11 mouse cellular contexts compared by ENCODE assay signal in the genomic region with DNA sequence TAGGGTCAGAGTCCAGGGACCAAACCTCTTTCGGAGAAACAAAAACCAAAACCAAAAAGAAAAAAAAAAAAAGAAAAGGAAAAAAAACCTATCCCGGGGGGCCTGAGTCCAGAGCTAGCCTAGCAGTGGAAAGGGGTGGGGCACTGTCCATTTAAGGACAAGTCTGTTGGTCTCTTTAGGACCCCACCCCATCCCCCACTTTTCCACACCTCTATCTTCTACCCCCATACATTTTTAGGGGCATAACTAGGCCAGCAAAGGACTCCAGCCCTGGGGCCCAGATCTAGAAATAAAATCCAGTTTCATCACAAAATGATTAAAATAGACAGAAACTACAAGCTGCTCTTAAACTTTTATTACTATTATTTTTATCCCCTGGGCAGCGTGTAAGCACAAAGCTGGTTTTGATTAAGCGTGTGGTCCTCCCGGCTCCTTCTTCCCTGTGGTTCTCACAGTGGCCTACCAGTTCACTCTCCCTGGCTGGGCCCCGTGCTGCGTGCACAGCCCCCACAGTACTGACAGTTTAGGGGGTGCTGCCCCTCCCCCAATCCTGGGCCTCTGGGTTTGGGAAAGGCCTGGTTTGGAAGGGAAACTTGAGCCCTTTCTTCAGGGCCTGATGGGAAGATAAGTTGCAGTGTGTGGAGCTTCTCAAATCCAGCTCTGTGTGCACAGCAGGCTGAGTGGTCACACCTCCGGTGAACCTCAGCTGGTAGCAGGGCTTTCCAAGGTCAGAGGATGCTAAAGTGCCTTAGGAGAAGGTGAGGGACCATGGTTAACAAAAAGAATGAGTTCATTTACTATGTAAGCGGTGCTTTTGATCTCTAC.
DNase-seq lines count a peak whose midpoint lies in the region; ATAC-seq and TF ChIP-seq lines count a peak whose summit lies in the region.
"Had no signal": no experiment of that assay in that cellular context is flagged by ENCODE, and none has a peak within 500 bp of the region (broad histone marks: within the 10 kb centered on the region; RNA-seq: fewer than 3 reads in every experiment).

No protein-coding gene starts in this region.

- no peaks in the 10 kb centered on the region for H3K27me3 ChIP-seq in kidney, embryonic 16.5 days (ENCODE audit: insufficient read depth, low read length)
- no peaks in the 10 kb centered on the region for H3K27me3 ChIP-seq in embryonic facial prominence, embryonic 11.5 days (ENCODE audit: control insufficient read depth, insufficient read depth, low read length)
- no peaks in the 10 kb centered on the region for H3K27me3 ChIP-seq in liver, adult 2 months (ENCODE audit: control insufficient read depth, insufficient read depth, low read length)
- H3K27me3 ChIP-seq: neural tube, embryonic 12.5 days had no signal

- H3K9ac ChIP-seq in kidney, embryonic 16.5 days (replicated peaks; ENCODE audit: low read length), result no peak overlapping the region
- no peak overlapping the region for H3K9ac ChIP-seq in embryonic facial prominence, embryonic 11.5 days (replicated peaks; ENCODE audit: low read length)
- no peak overlapping the region for H3K9ac ChIP-seq in liver, adult 2 months (ENCODE audit: low read depth, low read length)
- H3K9ac ChIP-seq: neural tube, embryonic 12.5 days had no signal

- TF ChIP-seq POLR2A in liver, adult 2 months (IDR thresholded peaks at IDR 0.05; ENCODE audit: extremely low read depth, insufficient read depth, low read length), result no peak

- WGBS in kidney, embryonic 16.5 days, result 39% methylated on average over 9 of the region's 9 CpGs
- 24% methylated on average over 9 of the region's 9 CpGs for WGBS in embryonic facial prominence, embryonic 11.5 days
- 75% methylated on average over 9 of the region's 9 CpGs for WGBS in liver, adult 2 months

- intact Hi-C loops in left cerebral cortex, postnatal 25 days (cut with DNase I), result no loop called here

- no peak for DNase-seq in kidney, postnatal 25 days
- peak; percentile 91 for DNase-seq in ZHBTc4 (ENCODE audit: low read depth, low spot score)
- peak; percentile 86 for DNase-seq in embryonic facial prominence, embryonic 11.5 days (ENCODE audit: low spot score)
- no peak for DNase-seq in liver, adult 2 months (ENCODE audit: extremely low read depth, low read depth, low spot score)
- no peak for DNase-seq in left cerebral cortex, postnatal 25 days (ENCODE audit: low spot score in 2 of 2)
- DNase-seq: heart, postnatal 36 days; left cerebral cortex, postnatal 4 days; spleen, adult 18-20 months had no signal

- no peaks in the 10 kb centered on the region for H3K9me3 ChIP-seq in kidney, embryonic 16.5 days (ENCODE audit: low read length)
- no peaks in the 10 kb centered on the region for H3K9me3 ChIP-seq in embryonic facial prominence, embryonic 11.5 days (replicated peaks; ENCODE audit: control insufficient read depth, low read length)
- H3K9me3 ChIP-seq: neural tube, embryonic 12.5 days had no signal

- no peak overlapping the region for H3K4me3 ChIP-seq in kidney, embryonic 16.5 days (ENCODE audit: low read length)
- H3K4me3 ChIP-seq in embryonic facial prominence, embryonic 11.5 days (ENCODE audit: low read depth, low read length), result no peak overlapping the region
- H3K4me3 ChIP-seq in liver, adult 2 months (ENCODE audit: insufficient read depth, low read depth, low read length), result no peak overlapping the region
- H3K4me3 ChIP-seq: neural tube, embryonic 12.5 days had no signal

- peaks cover 10% of the 10 kb centered on the region for H3K36me3 ChIP-seq in kidney, embryonic 16.5 days (ENCODE audit: insufficient read depth, low read length)
- no peaks in the 10 kb centered on the region for H3K36me3 ChIP-seq in embryonic facial prominence, embryonic 11.5 days (replicated peaks; ENCODE audit: control insufficient read depth, insufficient read depth, low read depth, low read length)
- peaks cover 5% of the 10 kb centered on the region; the same call in 1 of the 2 replicates for H3K36me3 ChIP-seq in liver, adult 2 months (ENCODE audit: control insufficient read depth, insufficient read depth, low read length)
- H3K36me3 ChIP-seq: neural tube, embryonic 12.5 days had no signal

- 0 out of 2 replicates have a peak, but pooled peaks have one; percentile 37 for ATAC-seq in kidney, embryonic 16.5 days (ENCODE audit: low FRiP score, low TSS enrichment)
- peak; percentile 83 for ATAC-seq in embryonic facial prominence, embryonic 11.5 days (replicated peaks; ENCODE audit: insufficient number of reproducible peaks, low FRiP score, low TSS enrichment, low read depth)
- ATAC-seq in CD4-positive, CD25-positive, alpha-beta regulatory T cell, adult 4 months, result no peak

- H3K4me1 ChIP-seq in kidney, embryonic 16.5 days (ENCODE audit: insufficient read depth, low read length), result peaks cover 51% of the 10 kb centered on the region
- H3K4me1 ChIP-seq in embryonic facial prominence, embryonic 11.5 days (ENCODE audit: control insufficient read depth, insufficient read depth, low read length), result no peaks in the 10 kb centered on the region; the same call in 1 of the 2 replicates
- H3K4me1 ChIP-seq in liver, adult 2 months (ENCODE audit: control insufficient read depth, insufficient read depth, low read length), result peaks cover 41% of the 10 kb centered on the region

- no peak for TF ChIP-seq CTCF in liver, adult 2 months (IDR thresholded peaks at IDR 0.05; ENCODE audit: low read depth, low read length)

- no peak overlapping the region for H3K4me2 ChIP-seq in kidney, embryonic 16.5 days (replicated peaks; ENCODE audit: low read depth, low read length)
- no peak overlapping the region for H3K4me2 ChIP-seq in embryonic facial prominence, embryonic 11.5 days (ENCODE audit: low read depth, low read length)
- H3K4me2 ChIP-seq: neural tube, embryonic 12.5 days had no signal

- H3K79me2 ChIP-seq in liver, adult 2 months (ENCODE audit: control insufficient read depth, insufficient read depth, low read length), result no peaks in the 10 kb centered on the region

- peak overlapping the region; percentile 45 for H3K27ac ChIP-seq in kidney, embryonic 16.5 days (ENCODE audit: low read length)
- peak overlapping the region; percentile 72 for H3K27ac ChIP-seq in embryonic facial prominence, embryonic 11.5 days (replicated peaks; ENCODE audit: low read depth, low read length)
- H3K27ac ChIP-seq in liver, adult 2 months (replicated peaks; ENCODE audit: insufficient read depth, low read depth, low read length), result peak overlapping the region; percentile 1
- H3K27ac ChIP-seq: neural tube, embryonic 12.5 days had no signal

Comparison
In these comparisons a context has a peak if more than half of its experiments do, and no peak if none do; other contexts are left out.
1. H3K27ac ChIP-seq: peak in every context shown above with its lines; median percentile 72 in embryonic facial prominence, embryonic 11.5 days; 45 in kidney, embryonic 16.5 days; 1 in liver, adult 2 months.
2. DNase-seq: peak in ZHBTc4 (single experiment) and embryonic facial prominence, embryonic 11.5 days (single experiment); none in kidney, postnatal 25 days (0 of 2), liver, adult 2 months (single experiment) and left cerebral cortex, postnatal 25 days (0 of 2).